Mouse (Mus musculus) cortical plate, adult 2 months (tissue): Measurements from ENCODE around the gene Kcnk1.

Source experiments
- CTCF ChIP-seq: fragments of 200-500 bp; IDR thresholded peaks from 2 replicates; pipeline ENCODE4 v1.5.1; 2011; ENCODE audit warnings: mild to moderate bottlenecking, control low read depth, low read length; ENCODE audit not compliant: insufficient read depth; ENCODE audit errors: extremely low read depth
- POLR2A ChIP-seq: fragments of 200-500 bp; IDR thresholded peaks from 2 replicates; pipeline ENCODE4 v1.6.1; 2011; ENCODE audit warnings: mild to moderate bottlenecking, low read length, control low read depth; ENCODE audit not compliant: insufficient read depth; ENCODE audit errors: extremely low read depth

DNA sequence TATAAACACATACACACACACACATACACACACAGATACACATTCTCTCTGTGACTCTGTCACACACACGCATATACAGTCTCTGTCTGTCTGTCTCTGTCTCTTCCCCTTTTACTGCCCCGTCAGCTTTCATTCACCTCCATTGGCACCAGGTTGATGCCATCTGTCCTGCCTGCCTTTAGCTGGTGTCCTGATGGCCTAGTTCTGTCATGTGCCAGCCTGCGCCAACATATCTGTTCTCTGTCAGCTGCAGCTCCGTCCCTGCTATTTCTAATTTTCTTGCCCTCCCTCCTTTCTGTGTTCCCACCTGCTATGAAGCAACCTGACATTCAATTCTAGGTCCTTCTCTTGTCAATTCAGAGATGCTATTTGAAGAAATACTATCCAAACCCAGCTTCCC lies 40.1 kb downstream of the Kcnk1 start:
- TF ChIP-seq CTCF (no peak), POLR2A (no peak)
